Mouse (Mus musculus): ENCODE measurements around the gene Serpinb7. TPM values are rescaled to one million over a fixed set of nuclear protein-coding genes. Genes with fewer than 3 reads are reported as not detected.
A peak's percentile ranks its signal among the peaks of the same experiment; 100 is the strongest.

Gene Serpinb7
- polyA plus RNA-seq, 1 experiment from 2014 or later = not detected

DNA sequence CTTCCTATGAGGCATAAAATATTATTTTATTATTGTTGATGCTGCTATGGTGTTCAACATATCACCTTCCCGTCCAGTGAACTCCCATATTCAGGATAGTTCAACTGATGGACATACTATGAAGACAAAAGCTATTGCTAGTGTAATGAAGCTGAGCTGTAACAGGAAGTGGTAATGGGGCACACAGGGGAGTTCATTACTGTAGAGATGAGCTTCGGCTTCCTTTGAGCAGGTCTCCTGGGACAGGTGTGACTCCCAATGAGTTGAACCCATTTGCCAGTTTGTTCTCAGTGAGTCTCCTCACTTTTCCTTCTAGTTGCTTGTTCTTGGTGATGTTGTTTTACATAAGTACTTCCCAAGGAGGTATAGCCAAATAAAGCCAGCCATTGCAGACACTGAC, 36.1 kb downstream of the Serpinb7 start:
- Histone ChIP-seq H3K27me3 (ENCODE audit: control insufficient read depth, insufficient read depth, low read length) (no peaks in the 10 kb centered on the region), H3K4me3 (ENCODE audit: low read depth, low read length) (no peak overlapping the region), H3K9me3 (ENCODE audit: control insufficient read depth, low read length) (no peaks in the 10 kb centered on the region), H3K36me3 (ENCODE audit: control insufficient read depth, insufficient read depth, low read length) (no peaks in the 10 kb centered on the region), H3K27ac (ENCODE audit: low read depth, low read length) (no peak overlapping the region), H3K9ac (ENCODE audit: low read length) (no peak overlapping the region), H3K4me1 (replicated peaks; ENCODE audit: control insufficient read depth, insufficient read depth, low read length) (no peaks in the 10 kb centered on the region), H3K4me2 (ENCODE audit: low read depth, low read length, severe bottlenecking) (no peak overlapping the region)
- WGBS = 91% methylated on average over 2 of the region's 2 CpGs
- ATAC-seq (replicated peaks; ENCODE audit: low FRiP score) = no peak
- DNase-seq (ENCODE audit: low spot score) = no peak

DNA sequence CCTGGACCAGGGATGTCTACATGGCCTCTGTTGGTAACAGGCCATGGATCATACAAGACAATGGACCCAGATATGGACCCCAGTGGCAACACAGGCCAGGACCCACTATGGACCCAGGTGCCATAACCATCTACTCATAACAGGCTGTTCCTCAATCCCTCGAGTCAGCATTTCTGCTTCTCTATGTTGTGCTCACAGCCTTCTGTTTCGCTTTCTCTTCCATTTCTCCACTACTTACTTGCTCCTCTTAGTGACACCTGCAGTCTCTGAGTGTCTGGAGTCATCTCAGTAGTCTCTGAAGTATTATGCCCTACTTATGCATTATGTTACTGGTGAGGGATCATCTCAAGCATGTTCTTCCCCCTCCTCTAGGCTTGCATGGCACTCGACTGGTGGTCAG, 40.0 kb downstream of the Serpinb7 start:
- no peak for DNase-seq (ENCODE audit: low spot score)

DNA sequence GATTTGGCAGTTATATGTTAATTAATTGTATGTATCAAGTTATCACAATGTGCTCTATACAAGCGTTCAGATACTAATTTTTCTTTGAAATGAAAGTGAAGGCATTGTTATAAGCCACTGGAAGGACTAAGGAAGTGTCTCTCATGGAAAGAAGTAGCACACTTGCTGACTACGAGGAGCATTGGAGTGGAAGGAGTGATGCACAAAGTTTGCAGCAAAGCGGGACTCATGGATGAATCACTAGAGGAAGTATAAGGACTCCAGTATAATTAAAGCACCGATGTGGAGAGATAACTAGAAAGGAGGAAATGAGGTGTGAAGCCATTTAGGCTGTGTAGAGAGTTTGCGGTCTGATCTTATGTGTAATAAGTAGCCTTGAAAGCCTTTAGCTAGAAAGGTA, 45.9 kb downstream of the Serpinb7 start:
- H3K36me3 ChIP-seq (ENCODE audit: control insufficient read depth, insufficient read depth, low read length) = no peaks in the 10 kb centered on the region
- H3K4me1 ChIP-seq (replicated peaks; ENCODE audit: control insufficient read depth, insufficient read depth, low read length) = no peaks in the 10 kb centered on the region
- no peaks in the 10 kb centered on the region for H3K9me3 ChIP-seq (ENCODE audit: control insufficient read depth, low read length)
- ATAC-seq (replicated peaks; ENCODE audit: low FRiP score) = no peak
- H3K9ac ChIP-seq (ENCODE audit: low read length) = no peak overlapping the region
- no peak overlapping the region for H3K4me3 ChIP-seq (ENCODE audit: low read depth, low read length)
- no peak overlapping the region for H3K27ac ChIP-seq (ENCODE audit: low read depth, low read length)
- no peaks in the 10 kb centered on the region for H3K27me3 ChIP-seq (ENCODE audit: control insufficient read depth, insufficient read depth, low read length)
- DNase-seq (ENCODE audit: low spot score) = no peak
- WGBS = 64% methylated on average over 5 of the region's 5 CpGs
- H3K4me2 ChIP-seq (ENCODE audit: low read depth, low read length, severe bottlenecking) = no peak overlapping the region

More for the DNA sequence above, 40.0 kb downstream of the Serpinb7 start:
- Histone ChIP-seq H3K9me3 (ENCODE audit: control insufficient read depth, low read length) (no peaks in the 10 kb centered on the region), H3K27me3 (ENCODE audit: control insufficient read depth, insufficient read depth, low read length) (no peaks in the 10 kb centered on the region), H3K4me3 (ENCODE audit: low read depth, low read length) (no peak overlapping the region), H3K4me2 (ENCODE audit: low read depth, low read length, severe bottlenecking) (no peak overlapping the region), H3K27ac (ENCODE audit: low read depth, low read length) (no peak overlapping the region), H3K36me3 (ENCODE audit: control insufficient read depth, insufficient read depth, low read length) (no peaks in the 10 kb centered on the region), H3K4me1 (replicated peaks; ENCODE audit: control insufficient read depth, insufficient read depth, low read length) (no peaks in the 10 kb centered on the region), H3K9ac (ENCODE audit: low read length) (no peak overlapping the region)
- WGBS = 85% methylated on average over 3 of the region's 3 CpGs
- no peak for ATAC-seq (replicated peaks; ENCODE audit: low FRiP score)

DNA sequence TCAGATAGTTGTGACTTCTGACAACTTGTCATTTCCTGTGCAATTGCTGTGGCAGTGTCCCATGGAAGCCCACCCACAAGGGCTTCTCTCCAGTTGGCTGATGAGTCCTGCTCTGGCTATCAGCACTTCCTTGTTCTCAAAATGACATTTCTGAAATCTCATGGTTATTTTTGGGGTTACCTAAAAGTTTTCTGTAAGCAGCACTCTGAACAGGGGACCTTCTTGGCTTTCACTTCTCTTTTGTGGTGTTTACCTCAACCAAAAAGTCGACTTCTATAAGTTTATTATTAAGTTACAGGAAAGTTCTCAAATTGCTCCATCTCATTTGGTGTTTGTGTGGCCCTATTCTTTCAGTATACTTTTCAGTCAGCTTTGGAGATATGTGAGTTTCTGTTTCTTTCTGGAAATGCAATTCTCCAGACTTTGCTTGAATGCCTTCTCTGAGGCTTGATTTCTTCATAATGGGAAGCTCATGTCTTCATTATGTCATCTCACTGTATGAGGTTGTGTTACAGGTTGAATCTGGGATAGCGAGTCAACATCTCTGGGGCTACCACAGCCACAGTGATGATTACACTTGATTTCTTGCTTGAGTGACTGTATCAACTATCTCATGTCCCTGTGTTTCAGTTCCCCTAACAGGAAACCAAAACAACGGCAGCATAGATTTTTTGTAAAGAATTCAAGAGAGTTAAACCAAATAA, 47.9 kb downstream of the Serpinb7 start:
- no peaks in the 10 kb centered on the region for H3K27me3 ChIP-seq (ENCODE audit: control insufficient read depth, insufficient read depth, low read length)
- H3K4me1 ChIP-seq (replicated peaks; ENCODE audit: control insufficient read depth, insufficient read depth, low read length) = no peaks in the 10 kb centered on the region
- no peak overlapping the region for H3K9ac ChIP-seq (ENCODE audit: low read length)
- no peak overlapping the region for H3K4me2 ChIP-seq (ENCODE audit: low read depth, low read length, severe bottlenecking)
- no peaks in the 10 kb centered on the region for H3K9me3 ChIP-seq (ENCODE audit: control insufficient read depth, low read length)
- no peak overlapping the region for H3K27ac ChIP-seq (ENCODE audit: low read depth, low read length)
- DNase-seq (ENCODE audit: low spot score) (no peak), ATAC-seq (replicated peaks; ENCODE audit: low FRiP score) (no peak)
- H3K4me3 ChIP-seq (ENCODE audit: low read depth, low read length) = no peak overlapping the region
- WGBS = 79% methylated on average over 3 of the region's 3 CpGs
- no peaks in the 10 kb centered on the region for H3K36me3 ChIP-seq (ENCODE audit: control insufficient read depth, insufficient read depth, low read length)

DNA sequence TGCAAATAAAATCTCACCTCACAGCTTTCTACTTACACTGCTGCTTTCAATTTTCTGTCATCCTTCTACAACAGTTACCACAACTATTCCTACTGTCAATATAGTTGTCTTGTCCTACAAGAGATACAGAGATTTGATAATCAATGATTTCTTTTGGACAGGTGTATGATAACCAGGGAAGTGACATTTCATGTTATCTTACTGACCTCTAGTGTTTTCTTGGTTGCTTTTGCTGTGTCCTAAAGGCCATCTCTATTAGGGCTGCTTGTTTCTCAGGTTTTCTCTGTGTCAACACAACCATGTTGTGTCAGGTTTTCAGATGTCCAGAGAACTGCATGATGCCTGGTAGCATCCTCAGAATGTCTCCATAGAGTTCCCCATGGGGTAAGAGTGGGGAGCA, 80.5 kb downstream of the Serpinb7 start:
- Histone ChIP-seq H3K9me3 (ENCODE audit: control insufficient read depth, low read length) (no peaks in the 10 kb centered on the region), H3K4me3 (ENCODE audit: low read depth, low read length) (no peak overlapping the region)

DNA sequence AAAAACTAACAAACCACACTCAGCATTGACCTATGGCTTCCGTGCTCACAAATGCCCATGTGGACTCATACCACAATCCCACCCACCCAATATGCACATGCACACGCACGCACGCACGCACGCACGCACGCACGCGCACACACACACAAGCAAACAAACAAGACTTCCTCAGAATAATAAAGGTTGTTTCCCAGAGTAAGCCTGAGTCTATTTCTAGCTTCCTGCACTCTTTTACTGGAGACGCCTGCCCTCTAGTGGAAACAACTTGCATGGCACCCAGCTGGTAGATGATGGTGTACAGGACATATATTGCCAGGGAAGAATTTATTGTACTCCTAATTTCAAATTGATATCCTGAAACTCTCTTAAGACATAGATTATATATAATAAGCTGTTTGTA, 82.0 kb downstream of the Serpinb7 start:
- Histone ChIP-seq H3K4me1 (replicated peaks; ENCODE audit: control insufficient read depth, insufficient read depth, low read length) (no peaks in the 10 kb centered on the region), H3K4me2 (ENCODE audit: low read depth, low read length, severe bottlenecking) (no peak overlapping the region), H3K4me3 (ENCODE audit: low read depth, low read length) (no peak overlapping the region), H3K9ac (ENCODE audit: low read length) (no peak overlapping the region), H3K9me3 (ENCODE audit: control insufficient read depth, low read length) (no peaks in the 10 kb centered on the region), H3K27ac (ENCODE audit: low read depth, low read length) (no peak overlapping the region), H3K36me3 (ENCODE audit: control insufficient read depth, insufficient read depth, low read length) (no peaks in the 10 kb centered on the region), H3K27me3 (ENCODE audit: control insufficient read depth, insufficient read depth, low read length) (no peaks in the 10 kb centered on the region)
- ATAC-seq (replicated peaks; ENCODE audit: low FRiP score) (peak; percentile 88), DNase-seq (ENCODE audit: low spot score) (peak; percentile 85)
- 24% methylated on average over 11 of the region's 11 CpGs for WGBS

More for the DNA sequence above, 80.5 kb downstream of the Serpinb7 start:
- H3K36me3 ChIP-seq (ENCODE audit: control insufficient read depth, insufficient read depth, low read length) = no peaks in the 10 kb centered on the region
- H3K4me2 ChIP-seq (ENCODE audit: low read depth, low read length, severe bottlenecking) = no peak overlapping the region
- no peak for ATAC-seq (replicated peaks; ENCODE audit: low FRiP score)
- no peaks in the 10 kb centered on the region for H3K4me1 ChIP-seq (replicated peaks; ENCODE audit: control insufficient read depth, insufficient read depth, low read length)
- no peak overlapping the region for H3K9ac ChIP-seq (ENCODE audit: low read length)
- DNase-seq (ENCODE audit: low spot score) = no peak
- no peaks in the 10 kb centered on the region for H3K27me3 ChIP-seq (ENCODE audit: control insufficient read depth, insufficient read depth, low read length)
- H3K27ac ChIP-seq (ENCODE audit: low read depth, low read length) = no peak overlapping the region

DNA sequence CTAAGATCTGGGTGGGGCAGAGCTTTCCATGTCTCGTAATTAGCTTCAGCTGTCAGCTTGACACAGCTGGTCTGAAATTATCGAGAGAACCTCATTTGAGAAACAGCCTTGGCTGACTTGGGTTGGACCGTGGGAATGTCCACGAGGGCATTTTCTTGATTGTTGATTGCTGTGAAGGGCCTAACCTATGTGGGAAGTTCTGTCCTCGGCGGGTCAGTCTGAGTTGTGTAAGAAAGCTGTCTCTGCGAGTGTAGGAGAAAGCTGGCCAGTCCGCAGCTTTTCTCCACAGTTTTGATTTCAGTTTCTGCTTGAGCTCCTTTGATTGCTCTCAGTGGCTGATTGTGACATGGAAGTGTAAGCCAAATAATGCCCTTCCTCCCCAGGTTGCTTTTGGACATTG, 90.1 kb downstream of the Serpinb7 start:
- ATAC-seq (replicated peaks; ENCODE audit: low FRiP score) = no peak
- Histone ChIP-seq H3K4me1 (replicated peaks; ENCODE audit: control insufficient read depth, insufficient read depth, low read length) (no peaks in the 10 kb centered on the region), H3K9me3 (ENCODE audit: control insufficient read depth, low read length) (no peaks in the 10 kb centered on the region), H3K4me2 (ENCODE audit: low read depth, low read length, severe bottlenecking) (no peak overlapping the region), H3K36me3 (ENCODE audit: control insufficient read depth, insufficient read depth, low read length) (no peaks in the 10 kb centered on the region), H3K27me3 (ENCODE audit: control insufficient read depth, insufficient read depth, low read length) (no peaks in the 10 kb centered on the region), H3K9ac (ENCODE audit: low read length) (no peak overlapping the region), H3K4me3 (ENCODE audit: low read depth, low read length) (no peak overlapping the region), H3K27ac (ENCODE audit: low read depth, low read length) (no peak overlapping the region)
- DNase-seq (ENCODE audit: low spot score) = no peak
- 78% methylated on average over 8 of the region's 8 CpGs for WGBS

DNA sequence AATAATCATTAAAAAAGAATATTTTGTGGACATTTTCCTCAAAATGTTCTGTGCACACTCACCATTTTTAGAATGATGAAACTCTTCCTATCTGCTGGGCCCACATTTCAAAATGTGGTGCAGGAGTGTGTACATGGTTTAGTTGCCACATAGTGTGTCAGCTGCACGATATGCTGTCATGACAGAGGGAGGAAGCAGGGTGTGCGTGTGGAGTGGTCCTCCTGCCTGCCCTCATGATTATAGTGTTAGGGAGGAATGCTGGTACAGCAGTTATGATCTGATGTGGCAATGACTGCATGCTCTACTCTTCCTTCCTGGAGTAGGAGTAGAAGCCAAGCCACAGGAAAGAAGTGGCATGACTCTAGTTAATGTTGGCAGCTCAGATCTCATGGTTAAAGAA, 97.3 kb downstream of the Serpinb7 start:
- H3K4me3 ChIP-seq (ENCODE audit: low read depth, low read length) = no peak overlapping the region
- H3K4me2 ChIP-seq (ENCODE audit: low read depth, low read length, severe bottlenecking) = no peak overlapping the region
- H3K9me3 ChIP-seq (ENCODE audit: control insufficient read depth, low read length) = no peaks in the 10 kb centered on the region
- H3K36me3 ChIP-seq (ENCODE audit: control insufficient read depth, insufficient read depth, low read length) = no peaks in the 10 kb centered on the region
- ATAC-seq (replicated peaks; ENCODE audit: low FRiP score) (no peak), DNase-seq (ENCODE audit: low spot score) (no peak)
- no peaks in the 10 kb centered on the region for H3K4me1 ChIP-seq (replicated peaks; ENCODE audit: control insufficient read depth, insufficient read depth, low read length)
- no peak overlapping the region for H3K27ac ChIP-seq (ENCODE audit: low read depth, low read length)
- 81% methylated on average over 2 of the region's 2 CpGs for WGBS
- no peaks in the 10 kb centered on the region for H3K27me3 ChIP-seq (ENCODE audit: control insufficient read depth, insufficient read depth, low read length)
- H3K9ac ChIP-seq (ENCODE audit: low read length) = no peak overlapping the region

DNA sequence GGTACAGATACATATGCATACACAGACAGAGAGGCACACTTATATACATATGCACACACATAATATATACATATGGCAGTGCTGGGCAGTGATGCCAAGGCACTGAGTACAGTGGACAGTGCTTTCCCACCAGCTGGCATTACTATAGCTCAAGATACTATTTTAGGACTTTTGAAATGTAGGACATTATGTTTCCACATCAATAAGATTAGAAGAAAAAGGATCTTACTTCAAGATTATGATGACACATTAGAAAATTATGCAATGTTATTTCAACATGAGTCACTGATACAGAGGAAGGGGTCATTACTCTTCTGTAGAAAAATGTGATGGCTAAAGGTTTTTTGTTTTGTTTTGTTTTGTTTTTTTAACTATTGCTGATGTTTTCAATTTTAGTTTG, 102.6 kb downstream of the Serpinb7 start:
- no peak for DNase-seq (ENCODE audit: low spot score)
- H3K27ac ChIP-seq (ENCODE audit: low read depth, low read length) = no peak overlapping the region
- no peaks in the 10 kb centered on the region for H3K9me3 ChIP-seq (ENCODE audit: control insufficient read depth, low read length)
- no peaks in the 10 kb centered on the region for H3K4me1 ChIP-seq (replicated peaks; ENCODE audit: control insufficient read depth, insufficient read depth, low read length)
- ATAC-seq (replicated peaks; ENCODE audit: low FRiP score) = no peak
- no peak overlapping the region for H3K4me2 ChIP-seq (ENCODE audit: low read depth, low read length, severe bottlenecking)
- H3K4me3 ChIP-seq (ENCODE audit: low read depth, low read length) = no peak overlapping the region
- H3K27me3 ChIP-seq (ENCODE audit: control insufficient read depth, insufficient read depth, low read length) = no peaks in the 10 kb centered on the region
- no peak overlapping the region for H3K9ac ChIP-seq (ENCODE audit: low read length)
- no peaks in the 10 kb centered on the region for H3K36me3 ChIP-seq (ENCODE audit: control insufficient read depth, insufficient read depth, low read length)
